Mouse (Mus musculus): ENCODE results near the gene Fgf7.

DNA sequence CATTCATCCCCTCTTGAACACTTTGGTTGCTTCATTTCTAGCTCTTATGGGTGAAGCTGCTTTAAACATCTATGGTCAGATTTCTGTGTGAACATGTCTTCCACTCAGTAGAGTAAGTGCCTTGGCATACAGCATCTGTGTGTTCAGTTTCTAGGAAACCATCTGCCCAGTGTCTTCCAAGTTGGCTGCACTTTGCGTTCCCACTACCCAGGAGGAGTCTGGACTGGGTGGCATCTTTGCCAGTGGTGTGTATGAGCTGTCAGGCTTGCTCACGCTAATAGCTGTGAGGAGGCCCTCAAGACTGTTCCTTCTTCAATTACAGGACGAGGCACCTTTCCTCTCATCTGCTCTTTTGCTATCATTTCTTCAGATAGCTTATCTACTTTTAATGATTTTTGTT is 49.9 kb downstream of the Fgf7 start:
- TF ChIP-seq CTCF (IDR thresholded peaks at IDR 0.05; ENCODE audit: borderline replicate concordance, extremely low read depth, insufficient read depth, insufficient read length) (no peak), POLR2A (IDR thresholded peaks at IDR 0.05; ENCODE audit: borderline replicate concordance, extremely low read depth, insufficient read depth, insufficient read length, poor library complexity, severe bottlenecking) (no peak)
